ENCODE assay signal across 7 mouse cellular contexts in the genomic region with DNA sequence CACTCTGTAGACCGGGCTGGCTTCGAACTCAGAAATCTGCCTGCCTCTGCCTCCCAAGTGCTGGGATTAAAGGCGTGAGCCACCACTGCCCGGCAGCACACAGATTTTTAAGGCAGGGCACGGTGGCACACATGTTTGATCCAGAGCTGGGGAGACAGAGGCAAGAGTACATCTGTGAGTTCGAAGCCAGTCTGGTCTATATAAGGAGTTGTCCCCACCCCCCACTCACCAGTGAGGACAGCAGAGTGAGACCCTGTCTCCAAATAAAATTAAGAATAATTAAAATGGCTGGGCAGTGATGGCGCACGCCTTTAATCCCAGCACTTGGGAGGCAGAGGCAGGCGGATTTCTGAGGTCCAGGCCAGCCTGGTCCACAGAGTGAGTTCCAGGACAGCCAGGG. TPM values are rescaled to one million over a fixed set of nuclear protein-coding genes. Genes with fewer than 3 reads are reported as not detected.
DNase-seq lines count a peak whose midpoint lies in the region; ATAC-seq and TF ChIP-seq lines count a peak whose summit lies in the region.
"Not testable (repeated sequence)": the region's sequence is repeated elsewhere in the genome, so short reads cannot be mapped to it uniquely, and the experiment has no call there.

No protein-coding gene starts in this region.

- peaks cover 30% of the 10 kb centered on the region for H3K4me1 ChIP-seq in forebrain, embryonic 11.5 days (replicated peaks; ENCODE audit: control insufficient read depth, insufficient read depth, low read length)
- H3K4me1 ChIP-seq in heart, embryonic 15.5 days (replicated peaks): peaks cover 42% of the 10 kb centered on the region
- peaks cover 41% of the 10 kb centered on the region for H3K4me1 ChIP-seq in limb, embryonic 12.5 days (replicated peaks)
- H3K4me1 ChIP-seq in lung, postnatal 0 days (ENCODE audit: insufficient read depth, low read depth, low read length): peaks cover 27% of the 10 kb centered on the region; the same call in 1 of the 2 replicates
- peaks cover 28% of the 10 kb centered on the region for H3K4me1 ChIP-seq in neural tube, embryonic 14.5 days (ENCODE audit: control insufficient read depth, insufficient read depth, low read length)

- TF ChIP-seq EP300 in lung, postnatal 0 days (IDR thresholded peaks at IDR 0.05): not testable (repeated sequence)

- H3K36me3 ChIP-seq in forebrain, embryonic 11.5 days (ENCODE audit: control insufficient read depth, insufficient read depth, low read length); heart, embryonic 15.5 days; lung, postnatal 0 days (ENCODE audit: insufficient read depth, low read length); neural tube, embryonic 14.5 days (ENCODE audit: control insufficient read depth, insufficient read depth, low read length): not testable (repeated sequence)
- H3K36me3 ChIP-seq in limb, embryonic 12.5 days: peaks cover 15% of the 10 kb centered on the region

- WGBS in forebrain, embryonic 11.5 days: 66% methylated on average over 9 of the region's 9 CpGs
- 61% methylated on average over 9 of the region's 9 CpGs for WGBS in heart, embryonic 15.5 days
- WGBS in limb, embryonic 12.5 days: 63% methylated on average over 9 of the region's 9 CpGs
- WGBS in lung, postnatal 0 days: 66% methylated on average over 9 of the region's 9 CpGs
- WGBS in neural tube, embryonic 14.5 days: 69% methylated on average over 9 of the region's 9 CpGs

- H3K27ac ChIP-seq in forebrain, embryonic 11.5 days (ENCODE audit: low read depth, low read length); neural tube, embryonic 14.5 days (ENCODE audit: low read depth, low read length): not testable (repeated sequence)
- peak overlapping the region; percentile 78 for H3K27ac ChIP-seq in heart, embryonic 15.5 days
- H3K27ac ChIP-seq in limb, embryonic 12.5 days: 0 out of 2 replicates have a peak overlapping the region, but pooled peaks have one; percentile 30
- H3K27ac ChIP-seq in lung, postnatal 0 days (ENCODE audit: low read length): peak overlapping the region; percentile 71; the same call in 1 of the 2 replicates

- not testable (repeated sequence) for H3K27me3 ChIP-seq in forebrain, embryonic 11.5 days (ENCODE audit: control insufficient read depth, insufficient read depth, low read length); heart, embryonic 15.5 days; limb, embryonic 12.5 days; lung, postnatal 0 days (replicated peaks; ENCODE audit: insufficient read depth, low read length); neural tube, embryonic 14.5 days (ENCODE audit: control insufficient read depth, insufficient read depth, low read length)

- ATAC-seq in forebrain, embryonic 11.5 days (replicated peaks; ENCODE audit: low FRiP score); heart, embryonic 15.5 days (replicated peaks; ENCODE audit: insufficient number of reproducible peaks, insufficient read depth, low FRiP score, low read depth); limb, embryonic 12.5 days (ENCODE audit: insufficient number of reproducible peaks, insufficient read depth, low FRiP score, low TSS enrichment, low read depth); lung, postnatal 0 days; neural tube, embryonic 14.5 days (ENCODE audit: low read depth): not testable (repeated sequence)

- H3K4me2 ChIP-seq in forebrain, embryonic 11.5 days (ENCODE audit: low read depth, low read length, severe bottlenecking): peak overlapping the region; percentile 36; the same call in 1 of the 2 replicates
- peak overlapping the region; percentile 58 for H3K4me2 ChIP-seq in heart, embryonic 15.5 days
- H3K4me2 ChIP-seq in limb, embryonic 12.5 days: peak overlapping the region; percentile 44
- H3K4me2 ChIP-seq in lung, postnatal 0 days (replicated peaks; ENCODE audit: low read depth, low read length): not testable (repeated sequence)
- peak overlapping the region; percentile 27; the same call in 1 of the 2 replicates for H3K4me2 ChIP-seq in neural tube, embryonic 14.5 days (ENCODE audit: low read depth, low read length)

- H3K9ac ChIP-seq in forebrain, embryonic 11.5 days (ENCODE audit: low read length); heart, embryonic 15.5 days; limb, embryonic 12.5 days (replicated peaks); lung, postnatal 0 days (replicated peaks; ENCODE audit: low read depth); neural tube, embryonic 14.5 days (replicated peaks; ENCODE audit: low read depth, low read length): not testable (repeated sequence)

- TF ChIP-seq CTCF in lung, postnatal 0 days (IDR thresholded peaks at IDR 0.05): not testable (repeated sequence)

- H3K9me3 ChIP-seq in forebrain, embryonic 11.5 days (ENCODE audit: control insufficient read depth, low read length); heart, embryonic 15.5 days (replicated peaks); limb, embryonic 12.5 days; lung, postnatal 0 days (ENCODE audit: low read length); neural tube, embryonic 14.5 days (ENCODE audit: control insufficient read depth, low read length): not testable (repeated sequence)

- peak; percentile 47 for DNase-seq in cerebellum, adult 11 months
- DNase-seq in forebrain, embryonic 11.5 days (ENCODE audit: low spot score): not testable (repeated sequence)
- DNase-seq in kidney, adult 11 months: peak; percentile 52
- peak; percentile 22 for DNase-seq in lung, postnatal 0 days (ENCODE audit: low spot score)

- peak overlapping the region; percentile 85; the same call in 1 of the 2 replicates for H3K4me3 ChIP-seq in forebrain, embryonic 11.5 days (ENCODE audit: low read depth, low read length)
- peak overlapping the region; percentile 90 for H3K4me3 ChIP-seq in heart, embryonic 15.5 days
- H3K4me3 ChIP-seq in limb, embryonic 12.5 days (replicated peaks): peak overlapping the region; percentile 92; the same call in 1 of the 2 replicates
- not testable (repeated sequence) for H3K4me3 ChIP-seq in lung, postnatal 0 days (ENCODE audit: low read depth, low read length)
- peak overlapping the region; percentile 75; the same call in 1 of the 2 replicates for H3K4me3 ChIP-seq in neural tube, embryonic 14.5 days (ENCODE audit: low read depth, low read length)

RNA-seq across cellular contexts. Expression of gene Hdgfl2, which starts 1.1 kb away (rescaled TPM):
- 150 and 152 TPM in 2 replicates for polyA plus RNA-seq in forebrain, embryonic 11.5 days (2014; fragmentation: Nextera tagmentation; extraction: Ambion mirVana)
- polyA plus RNA-seq in heart, embryonic 15.5 days (2015; fragmentation: Nextera tagmentation; extraction: Ambion mirVana): 65.8 and 86.4 TPM in 2 replicates
- 176 and 189 TPM in 2 replicates for polyA plus RNA-seq in limb, embryonic 12.5 days (2016; fragmentation: Nextera tagmentation; extraction: Ambion mirVana)
- polyA plus RNA-seq in lung, postnatal 0 days (2015; fragmentation: Nextera tagmentation; extraction: Ambion mirVana): 58.4 and 61.7 TPM in 2 replicates
- polyA plus RNA-seq in neural tube, embryonic 14.5 days (2014; fragmentation: Nextera tagmentation; extraction: Ambion mirVana): 96.8 and 102 TPM in 2 replicates

RNA-seq across cellular contexts. Expression of gene Ubxn6, which starts 3.5 kb away (rescaled TPM):
- polyA plus RNA-seq in forebrain, embryonic 11.5 days (2014; fragmentation: Nextera tagmentation; extraction: Ambion mirVana): 39.0 and 43.2 TPM in 2 replicates
- 42.0 and 45.0 TPM in 2 replicates for polyA plus RNA-seq in heart, embryonic 15.5 days (2015; fragmentation: Nextera tagmentation; extraction: Ambion mirVana)
- polyA plus RNA-seq in limb, embryonic 12.5 days (2016; fragmentation: Nextera tagmentation; extraction: Ambion mirVana): 42.0 and 46.4 TPM in 2 replicates
- polyA plus RNA-seq in lung, postnatal 0 days (2015; fragmentation: Nextera tagmentation; extraction: Ambion mirVana): 59.7 and 60.4 TPM in 2 replicates
- 69.9 and 80.9 TPM in 2 replicates for polyA plus RNA-seq in neural tube, embryonic 14.5 days (2014; fragmentation: Nextera tagmentation; extraction: Ambion mirVana)

RNA-seq across cellular contexts. Expression of gene Plin4, which starts 31.2 kb away (rescaled TPM):
- 0.07 TPM in 2 replicates for polyA plus RNA-seq in forebrain, embryonic 11.5 days (2014; fragmentation: Nextera tagmentation; extraction: Ambion mirVana)
- polyA plus RNA-seq in heart, embryonic 15.5 days (2015; fragmentation: Nextera tagmentation; extraction: Ambion mirVana): 0.41 and 0.57 TPM in 2 replicates
- 0.12 and 0.23 TPM in 2 replicates for polyA plus RNA-seq in limb, embryonic 12.5 days (2016; fragmentation: Nextera tagmentation; extraction: Ambion mirVana)
- 0.05 and 0.08 TPM in 2 replicates for polyA plus RNA-seq in lung, postnatal 0 days (2015; fragmentation: Nextera tagmentation; extraction: Ambion mirVana)
- polyA plus RNA-seq in neural tube, embryonic 14.5 days (2014; fragmentation: Nextera tagmentation; extraction: Ambion mirVana): 0.19 and 0.28 TPM in 2 replicates

RNA-seq across cellular contexts. Expression of gene Chaf1a, which starts 38.1 kb away (rescaled TPM):
- 38.0 and 38.6 TPM in 2 replicates for polyA plus RNA-seq in forebrain, embryonic 11.5 days (2014; fragmentation: Nextera tagmentation; extraction: Ambion mirVana)
- 10.1 and 15.0 TPM in 2 replicates for polyA plus RNA-seq in heart, embryonic 15.5 days (2015; fragmentation: Nextera tagmentation; extraction: Ambion mirVana)
- polyA plus RNA-seq in limb, embryonic 12.5 days (2016; fragmentation: Nextera tagmentation; extraction: Ambion mirVana): 48.8 and 51.2 TPM in 2 replicates
- polyA plus RNA-seq in lung, postnatal 0 days (2015; fragmentation: Nextera tagmentation; extraction: Ambion mirVana): 3.0 and 3.2 TPM in 2 replicates
- polyA plus RNA-seq in neural tube, embryonic 14.5 days (2014; fragmentation: Nextera tagmentation; extraction: Ambion mirVana): 2.3 and 3.2 TPM in 2 replicates

RNA-seq across cellular contexts. Expression of gene Plin5, which starts 39.0 kb away (rescaled TPM):
- polyA plus RNA-seq in forebrain, embryonic 11.5 days (2014; fragmentation: Nextera tagmentation; extraction: Ambion mirVana): 0.21 TPM in 1 of 2 replicates, not detected in the other
- polyA plus RNA-seq in heart, embryonic 15.5 days (2015; fragmentation: Nextera tagmentation; extraction: Ambion mirVana): 1.0 and 1.1 TPM in 2 replicates
- polyA plus RNA-seq in limb, embryonic 12.5 days (2016; fragmentation: Nextera tagmentation; extraction: Ambion mirVana): 0.10 TPM in 2 replicates
- polyA plus RNA-seq in lung, postnatal 0 days (2015; fragmentation: Nextera tagmentation; extraction: Ambion mirVana): 3.2 and 4.3 TPM in 2 replicates
- 0.95 and 1.9 TPM in 2 replicates for polyA plus RNA-seq in neural tube, embryonic 14.5 days (2014; fragmentation: Nextera tagmentation; extraction: Ambion mirVana)
